Mouse (Mus musculus): ENCODE measurements around the gene Frmd4a. TPM values are rescaled to one million over a fixed set of nuclear protein-coding genes. Genes with fewer than 3 reads are reported as not detected.

Gene Frmd4a
- total and polyA plus RNA-seq, 3 experiments: 32.6 to 55.7 (median 43.6) TPM

- ATAC-seq (ENCODE audit: extremely low read depth, insufficient number of reproducible peaks, low FRiP score, poor library complexity, severe bottlenecking): no peak
- DNase-seq (ENCODE audit: low spot score): no peak
- Histone ChIP-seq H3K36me3 (replicated peaks) (no peaks in the 10 kb centered on the region), H3K9me3 (replicated peaks) (no peaks in the 10 kb centered on the region), H3K4me1 (ENCODE audit: insufficient read depth, low read depth, low read length) (no peaks in the 10 kb centered on the region), H3K27me3 (ENCODE audit: insufficient read depth, low read length) (peaks cover 2% of the 10 kb centered on the region; the same call in 1 of the 2 replicates), H3K4me3 (ENCODE audit: low read depth, low read length) (no peak overlapping the region)
- TF ChIP-seq GATA1 (IDR thresholded peaks at IDR 0.05; ENCODE audit: borderline replicate concordance, low read length) (no peak), GATA2 (IDR thresholded peaks at IDR 0.05; ENCODE audit: borderline replicate concordance, low read depth, low read length) (no peak), POLR2AphosphoS5 (IDR thresholded peaks at IDR 0.05; ENCODE audit: insufficient replicate concordance, low read depth, low read length) (no peak), TAL1 (conservative IDR thresholded peaks at IDR 0.05; ENCODE audit: low read depth, low read length) (no peak), CTCF (IDR thresholded peaks at IDR 0.05; ENCODE audit: low read depth, low read length) (no peak)
These were observed 210.0 kb downstream of the Frmd4a start for GRCm38 (mm10) chr2:4227563-4227962.

- Histone ChIP-seq H3K27me3 (ENCODE audit: insufficient read depth, low read length) (peaks cover 2% of the 10 kb centered on the region; the same call in 1 of the 2 replicates), H3K4me1 (ENCODE audit: insufficient read depth, low read depth, low read length) (no peaks in the 10 kb centered on the region), H3K4me3 (ENCODE audit: low read depth, low read length) (no peak overlapping the region), H3K9me3 (replicated peaks) (no peaks in the 10 kb centered on the region), H3K36me3 (replicated peaks) (no peaks in the 10 kb centered on the region)
- TF ChIP-seq CTCF (IDR thresholded peaks at IDR 0.05; ENCODE audit: low read depth, low read length): no peak
- no peak for TF ChIP-seq POLR2AphosphoS5 (IDR thresholded peaks at IDR 0.05; ENCODE audit: insufficient replicate concordance, low read depth, low read length)
- TF ChIP-seq TAL1 (conservative IDR thresholded peaks at IDR 0.05; ENCODE audit: low read depth, low read length): no peak
- no peak for TF ChIP-seq GATA1 (IDR thresholded peaks at IDR 0.05; ENCODE audit: borderline replicate concordance, low read length)
- ATAC-seq (ENCODE audit: extremely low read depth, insufficient number of reproducible peaks, low FRiP score, poor library complexity, severe bottlenecking) (peak; percentile 8; the same call in 1 of the 2 replicates), DNase-seq (ENCODE audit: low spot score) (no peak)
These were observed 211.0 kb downstream of the Frmd4a start for GRCm38 (mm10) chr2:4228510-4228909.

GRCm38 (mm10) chr2:4232335-4232734 lies 214.8 kb downstream of the Frmd4a start:
- H3K9me3 ChIP-seq (replicated peaks): no peaks in the 10 kb centered on the region
- no peak for TF ChIP-seq CTCF (IDR thresholded peaks at IDR 0.05; ENCODE audit: low read depth, low read length)
- TF ChIP-seq GATA1 (IDR thresholded peaks at IDR 0.05; ENCODE audit: borderline replicate concordance, low read length): no peak
- TF ChIP-seq GATA2 (IDR thresholded peaks at IDR 0.05; ENCODE audit: borderline replicate concordance, low read depth, low read length): no peak
- no peak for TF ChIP-seq POLR2AphosphoS5 (IDR thresholded peaks at IDR 0.05; ENCODE audit: insufficient replicate concordance, low read depth, low read length)
- TF ChIP-seq TAL1 (conservative IDR thresholded peaks at IDR 0.05; ENCODE audit: low read depth, low read length): no peak
- H3K27me3 ChIP-seq (ENCODE audit: insufficient read depth, low read length): no peaks in the 10 kb centered on the region; the same call in 1 of the 2 replicates
- no peak for ATAC-seq (ENCODE audit: extremely low read depth, insufficient number of reproducible peaks, low FRiP score, poor library complexity, severe bottlenecking)
- no peaks in the 10 kb centered on the region for H3K36me3 ChIP-seq (replicated peaks)
- no peak for DNase-seq (ENCODE audit: low spot score)
- no peak overlapping the region for H3K4me3 ChIP-seq (ENCODE audit: low read depth, low read length)
- H3K4me1 ChIP-seq (ENCODE audit: insufficient read depth, low read depth, low read length): no peaks in the 10 kb centered on the region

- Histone ChIP-seq H3K27me3 (ENCODE audit: insufficient read depth, low read length) (no peaks in the 10 kb centered on the region; the same call in 1 of the 2 replicates), H3K4me3 (ENCODE audit: low read depth, low read length) (no peak overlapping the region), H3K9me3 (replicated peaks) (no peaks in the 10 kb centered on the region), H3K4me1 (ENCODE audit: insufficient read depth, low read depth, low read length) (no peaks in the 10 kb centered on the region), H3K36me3 (replicated peaks) (no peaks in the 10 kb centered on the region)
- ATAC-seq (ENCODE audit: extremely low read depth, insufficient number of reproducible peaks, low FRiP score, poor library complexity, severe bottlenecking) (no peak), DNase-seq (ENCODE audit: low spot score) (no peak)
- TF ChIP-seq GATA1 (IDR thresholded peaks at IDR 0.05; ENCODE audit: borderline replicate concordance, low read length): no peak
- TF ChIP-seq POLR2AphosphoS5 (IDR thresholded peaks at IDR 0.05; ENCODE audit: insufficient replicate concordance, low read depth, low read length): no peak
- TF ChIP-seq TAL1 (conservative IDR thresholded peaks at IDR 0.05; ENCODE audit: low read depth, low read length): no peak
- no peak for TF ChIP-seq CTCF (IDR thresholded peaks at IDR 0.05; ENCODE audit: low read depth, low read length)
- TF ChIP-seq GATA2 (IDR thresholded peaks at IDR 0.05; ENCODE audit: borderline replicate concordance, low read depth, low read length): no peak
These were observed 215.3 kb downstream of the Frmd4a start for GRCm38 (mm10) chr2:4232761-4233322.

- Histone ChIP-seq H3K4me1 (ENCODE audit: insufficient read depth, low read depth, low read length) (no peaks in the 10 kb centered on the region), H3K27me3 (ENCODE audit: insufficient read depth, low read length) (no peaks in the 10 kb centered on the region), H3K36me3 (replicated peaks) (no peaks in the 10 kb centered on the region), H3K9me3 (replicated peaks) (no peaks in the 10 kb centered on the region), H3K4me3 (ENCODE audit: low read depth, low read length) (no peak overlapping the region)
- DNase-seq (ENCODE audit: low spot score) (no peak), ATAC-seq (ENCODE audit: extremely low read depth, insufficient number of reproducible peaks, low FRiP score, poor library complexity, severe bottlenecking) (no peak)
- TF ChIP-seq TAL1 (conservative IDR thresholded peaks at IDR 0.05; ENCODE audit: low read depth, low read length) (no peak), POLR2AphosphoS5 (IDR thresholded peaks at IDR 0.05; ENCODE audit: insufficient replicate concordance, low read depth, low read length) (no peak), GATA1 (IDR thresholded peaks at IDR 0.05; ENCODE audit: borderline replicate concordance, low read length) (no peak), GATA2 (IDR thresholded peaks at IDR 0.05; ENCODE audit: borderline replicate concordance, low read depth, low read length) (no peak), CTCF (IDR thresholded peaks at IDR 0.05; ENCODE audit: low read depth, low read length) (no peak)
These were observed 220.2 kb downstream of the Frmd4a start for GRCm38 (mm10) chr2:4237686-4238085.

GRCm38 (mm10) chr2:4249723-4250122 lies 232.2 kb downstream of the Frmd4a start:
- no peak for DNase-seq (ENCODE audit: low spot score)
- H3K4me1 ChIP-seq (ENCODE audit: insufficient read depth, low read depth, low read length): no peaks in the 10 kb centered on the region
- no peaks in the 10 kb centered on the region for H3K9me3 ChIP-seq (replicated peaks)
- H3K27me3 ChIP-seq (ENCODE audit: insufficient read depth, low read length): peaks cover 7% of the 10 kb centered on the region
- TF ChIP-seq GATA2 (IDR thresholded peaks at IDR 0.05; ENCODE audit: borderline replicate concordance, low read depth, low read length) (no peak), TAL1 (conservative IDR thresholded peaks at IDR 0.05; ENCODE audit: low read depth, low read length) (no peak)
- no peak for ATAC-seq (ENCODE audit: extremely low read depth, insufficient number of reproducible peaks, low FRiP score, poor library complexity, severe bottlenecking)
- H3K4me3 ChIP-seq (ENCODE audit: low read depth, low read length): no peak overlapping the region
- H3K36me3 ChIP-seq (replicated peaks): no peaks in the 10 kb centered on the region

All from G1E (cell line).